Mouse (Mus musculus): Measurements from ENCODE around the gene Akr1d1.

Akr1d1 gene

GRCm38 (mm10) chr6:37529940-37530339, at the start of gene Akr1d1:
Akr1d1 (plus strand) TSS chr6:37530173.
- no peak for DNase-seq

- DNase-seq: no peak
Measured at GRCm38 (mm10) chr6:37481147-37481546, 48.8 kb upstream of the Akr1d1 start.

DNA sequence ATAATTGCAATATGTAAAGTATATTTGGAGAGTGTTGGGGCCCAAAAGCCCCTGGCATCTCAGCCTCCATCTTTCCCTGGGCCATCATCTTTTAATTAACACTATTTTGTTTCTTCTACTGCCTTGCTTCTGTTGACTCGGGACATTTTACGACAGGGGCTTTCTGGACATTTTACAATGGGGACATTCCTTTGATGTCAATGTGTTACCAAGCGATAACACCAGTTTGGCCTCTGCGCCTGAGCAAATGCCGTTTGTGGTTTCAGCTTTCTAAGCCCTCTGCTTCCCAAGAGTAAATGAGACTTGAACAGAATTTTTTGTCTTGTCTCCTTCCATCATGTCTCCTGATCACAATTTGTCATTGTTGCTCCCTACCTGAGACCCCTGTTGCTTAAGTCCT, 46.7 kb upstream of the Akr1d1 start:
- DNase-seq: no peak

DNA sequence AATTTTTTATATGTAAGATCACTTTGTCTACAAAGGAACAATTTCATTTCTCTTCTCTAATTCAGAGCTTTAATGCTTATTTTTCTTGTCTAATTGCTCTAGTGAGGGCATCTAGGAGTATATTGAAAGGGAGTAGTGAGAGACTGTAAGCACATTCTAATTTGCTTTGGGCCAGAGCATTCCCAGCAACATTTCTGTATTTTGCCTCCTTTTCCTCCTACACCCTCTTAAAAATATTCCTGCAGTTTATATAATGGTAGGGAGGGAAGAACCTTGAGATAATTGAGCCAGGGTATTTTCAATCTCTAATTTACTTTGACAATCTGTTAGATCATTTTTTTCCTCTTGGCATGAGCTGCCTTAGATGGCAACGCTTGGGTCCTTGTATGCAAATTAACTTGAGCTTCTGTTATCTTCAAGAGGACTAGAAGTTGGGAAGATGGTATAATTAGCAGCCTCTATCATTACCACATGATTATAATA, 45.3 kb upstream of the Akr1d1 start:
- no peak for DNase-seq

- no peak for DNase-seq
Measured at GRCm38 (mm10) chr6:37486502-37486901, 43.5 kb upstream of the Akr1d1 start.

GRCm38 (mm10) chr6:37492241-37492640, 37.7 kb upstream of the Akr1d1 start:
- DNase-seq: no peak

GRCm38 (mm10) chr6:37494957-37495356, 35.0 kb upstream of the Akr1d1 start:
- DNase-seq: no peak

DNA sequence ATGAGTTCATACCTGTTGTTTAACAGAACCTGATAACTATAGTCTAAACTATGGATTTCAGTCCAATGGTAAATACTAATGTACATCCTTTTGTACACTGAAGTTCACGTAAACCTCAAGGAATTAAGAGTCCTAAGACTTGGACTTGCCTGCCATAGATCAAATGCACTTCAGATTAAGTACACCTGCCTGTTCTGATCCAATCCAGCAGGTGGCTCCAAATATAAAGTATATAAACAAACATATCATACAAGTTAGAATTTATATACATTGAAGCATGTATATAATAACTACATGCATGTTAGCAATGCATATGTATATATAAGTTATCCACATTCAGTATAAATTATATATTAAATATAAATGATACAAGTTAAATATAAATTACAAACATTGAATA, 33.1 kb upstream of the Akr1d1 start:
- no peak for DNase-seq

DNA sequence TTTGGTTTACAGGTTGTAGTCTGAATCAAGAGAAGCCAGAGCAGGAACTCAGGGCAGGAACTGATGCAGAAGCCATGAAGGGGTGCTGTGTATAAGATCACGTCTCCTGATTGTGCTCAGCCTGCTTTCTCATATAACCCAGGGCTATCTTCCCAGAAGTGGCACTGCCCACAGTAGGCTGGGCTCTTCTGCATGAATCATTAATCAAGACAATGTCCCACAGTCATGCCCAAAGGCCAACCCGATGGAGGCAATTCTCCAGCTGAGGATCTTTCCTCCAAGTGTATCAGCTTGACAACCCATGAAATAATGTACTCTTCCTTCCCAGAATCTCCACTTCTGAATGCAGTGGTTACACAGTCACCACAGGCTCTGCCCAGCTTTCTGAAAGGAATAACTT, 24.4 kb upstream of the Akr1d1 start:
- no peak for DNase-seq

DNA sequence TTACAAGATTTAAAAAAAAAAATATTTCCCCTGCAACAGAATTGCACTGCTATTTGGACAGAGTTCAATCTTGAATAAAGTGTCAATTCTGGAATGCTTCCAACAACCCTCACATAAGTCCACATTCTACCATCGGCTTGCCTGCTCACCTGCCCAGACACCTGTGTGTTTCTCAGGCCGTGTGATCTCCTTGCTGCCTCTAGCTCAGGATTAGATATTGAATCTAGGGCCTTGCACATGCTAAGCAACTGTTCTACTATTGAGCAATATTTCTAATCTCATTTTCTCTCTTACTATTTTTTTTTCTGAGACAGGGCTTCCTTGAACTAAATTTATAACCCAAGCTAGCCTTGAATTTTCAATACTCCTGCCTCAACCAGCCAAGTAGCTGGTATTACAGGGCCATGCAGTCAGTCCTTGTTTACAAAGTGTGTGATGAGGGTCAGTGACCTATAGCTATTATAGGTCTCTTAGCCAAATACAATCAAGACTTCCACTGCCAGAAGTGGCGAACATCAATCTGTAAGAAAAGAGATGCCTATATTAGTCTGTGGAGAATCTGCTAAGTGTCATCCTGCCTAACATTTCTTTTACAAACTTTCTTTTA, 23.0 kb upstream of the Akr1d1 start:
- no peak for DNase-seq

- DNase-seq: no peak
Measured at GRCm38 (mm10) chr6:37510786-37511185, 19.2 kb upstream of the Akr1d1 start.

DNA sequence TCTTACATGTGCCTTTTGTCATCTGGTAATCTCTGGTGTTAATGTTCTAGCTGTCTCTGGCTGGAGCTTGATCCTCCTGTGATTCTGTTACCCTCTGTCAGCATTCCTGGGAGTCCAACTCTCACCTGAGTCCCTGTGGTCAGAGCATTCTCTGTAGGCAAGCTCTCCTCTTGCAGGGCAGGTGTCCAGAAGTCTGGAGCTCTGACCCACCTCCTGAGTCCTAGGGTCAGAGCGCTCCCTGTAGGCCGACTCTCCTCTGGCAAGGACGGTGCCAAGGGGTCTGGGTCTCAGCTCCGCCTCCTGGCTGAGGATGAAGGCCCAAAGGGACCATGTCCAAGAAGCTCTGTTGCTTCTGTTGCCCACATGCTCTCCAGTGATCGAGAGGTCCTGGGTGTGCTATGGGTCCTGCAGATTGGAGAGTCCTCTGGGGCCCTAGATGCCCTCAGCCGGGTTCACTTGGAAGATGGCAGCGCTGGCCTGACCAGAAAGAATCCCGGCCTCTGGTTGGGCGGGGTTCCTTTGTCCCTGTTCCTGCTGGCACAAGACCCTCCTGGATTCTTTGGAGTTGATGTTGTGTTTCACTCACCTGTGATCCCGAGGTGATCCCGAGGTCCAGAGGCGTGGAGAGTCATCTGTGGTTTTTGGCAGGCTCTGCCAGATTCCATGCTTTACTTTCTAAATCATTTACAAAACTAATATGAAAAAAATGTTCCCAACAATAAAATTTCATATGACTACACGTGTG, 9.2 kb upstream of the Akr1d1 start:
- peak; percentile 14 to 37 for DNase-seq

GRCm38 (mm10) chr6:37532036-37532435, 2.1 kb downstream of the Akr1d1 start:
- no peak for DNase-seq

DNA sequence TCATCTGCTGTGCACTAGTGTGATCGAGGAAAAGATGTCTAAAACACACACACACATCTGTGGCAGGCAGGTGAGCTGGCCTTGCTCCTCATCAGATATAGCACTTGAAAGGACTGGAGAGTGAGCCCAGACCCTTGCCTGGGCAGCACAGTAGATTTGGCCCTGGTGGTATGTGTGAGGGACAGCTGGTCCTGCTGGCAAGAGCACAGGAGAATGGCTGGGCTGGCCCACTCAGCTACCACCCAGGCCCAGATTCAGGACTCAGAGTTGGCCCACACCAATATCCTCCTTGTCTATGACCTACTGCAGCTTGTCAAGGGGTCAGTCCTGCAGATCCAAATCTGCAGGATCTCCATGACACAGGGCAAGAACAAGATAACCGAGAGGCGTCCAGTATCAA, 6.9 kb downstream of the Akr1d1 start:
- no peak for DNase-seq

- no peak for DNase-seq
Measured at GRCm38 (mm10) chr6:37537801-37538200, 7.8 kb downstream of the Akr1d1 start.

DNA sequence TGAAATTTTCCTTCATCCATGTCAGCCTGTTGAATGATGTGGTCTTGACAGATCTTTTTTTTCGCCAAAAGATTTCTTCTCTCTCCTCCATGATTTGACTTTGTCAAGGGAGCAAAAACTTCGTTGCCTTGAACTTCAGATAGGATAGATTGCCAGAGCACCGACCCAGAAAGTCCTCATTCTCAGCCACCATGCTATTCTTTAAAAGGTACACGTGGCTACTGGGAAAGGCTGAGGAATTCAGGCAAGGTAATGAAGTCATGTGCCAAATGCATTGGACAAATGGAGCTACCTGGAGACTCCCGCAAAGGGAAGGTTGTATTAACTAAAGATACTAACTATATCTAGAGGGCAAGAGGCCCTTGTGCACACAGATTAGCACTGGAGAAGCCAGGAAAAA, 8.8 kb downstream of the Akr1d1 start:
- DNase-seq: no peak

DNA sequence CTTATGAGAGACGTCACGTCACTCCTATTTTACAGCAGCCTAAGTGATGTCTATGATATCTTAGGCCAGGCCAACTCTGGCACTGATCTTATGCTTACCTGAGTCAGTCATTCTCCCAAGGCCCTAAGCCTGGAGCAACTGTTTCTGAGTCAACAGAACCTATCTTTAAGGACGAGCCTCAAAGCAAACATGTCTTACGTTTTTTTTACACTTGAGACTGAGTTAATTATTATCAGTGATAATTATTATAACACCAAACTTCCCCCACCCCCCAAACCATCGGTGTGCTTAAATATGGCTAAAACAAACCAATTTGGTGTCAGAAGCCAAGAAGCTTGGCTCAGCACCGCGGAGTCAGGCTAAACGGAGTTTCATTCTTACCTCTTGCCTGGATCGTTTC, 9.4 kb downstream of the Akr1d1 start:
- no peak for DNase-seq

GRCm38 (mm10) chr6:37540113-37540512, 10.1 kb downstream of the Akr1d1 start:
- peak in 1 of 2 experiments; percentile 40 for DNase-seq

DNA sequence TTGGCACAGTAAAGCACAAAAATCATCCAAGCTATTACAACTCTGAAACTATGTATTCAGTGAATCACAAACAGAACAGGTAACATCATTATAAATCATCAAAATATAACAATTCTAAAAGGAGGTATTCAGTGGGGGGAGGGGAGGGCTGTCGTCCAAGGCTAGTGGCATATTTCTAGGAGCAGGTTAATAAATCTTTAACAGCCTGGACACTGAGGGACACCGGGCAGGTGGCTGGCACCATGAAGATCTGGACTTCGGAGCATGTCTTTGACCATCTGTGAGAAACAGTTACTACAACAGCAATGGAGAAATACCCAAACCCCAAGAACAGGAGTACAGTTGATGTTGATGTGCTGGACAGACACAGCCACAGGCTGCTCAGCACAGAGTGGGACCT, 11.2 kb downstream of the Akr1d1 start:
- DNase-seq: peak in 1 of 2 experiments; percentile 24

GRCm38 (mm10) chr6:37542145-37542544, 12.2 kb downstream of the Akr1d1 start:
- no peak for DNase-seq

DNA sequence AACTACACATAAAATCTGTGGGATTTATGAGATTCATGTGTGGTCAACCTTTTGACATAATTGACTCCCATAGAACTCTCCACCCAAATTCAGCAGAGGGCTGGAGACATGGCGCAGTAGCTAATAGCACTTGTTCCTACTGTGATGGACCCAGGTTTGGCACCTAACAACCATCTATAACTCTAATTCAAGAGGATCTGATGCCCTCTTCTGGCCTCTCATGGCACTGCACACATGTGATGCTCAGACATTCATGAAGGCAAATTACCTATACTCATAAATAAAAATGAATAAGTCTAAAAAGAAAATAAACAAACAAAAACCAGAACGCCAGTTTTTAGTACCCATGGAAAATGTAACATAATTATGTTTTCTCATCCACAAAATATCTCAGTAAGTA, 22.8 kb downstream of the Akr1d1 start:
- peak; percentile 61 to 63 for DNase-seq

DNA sequence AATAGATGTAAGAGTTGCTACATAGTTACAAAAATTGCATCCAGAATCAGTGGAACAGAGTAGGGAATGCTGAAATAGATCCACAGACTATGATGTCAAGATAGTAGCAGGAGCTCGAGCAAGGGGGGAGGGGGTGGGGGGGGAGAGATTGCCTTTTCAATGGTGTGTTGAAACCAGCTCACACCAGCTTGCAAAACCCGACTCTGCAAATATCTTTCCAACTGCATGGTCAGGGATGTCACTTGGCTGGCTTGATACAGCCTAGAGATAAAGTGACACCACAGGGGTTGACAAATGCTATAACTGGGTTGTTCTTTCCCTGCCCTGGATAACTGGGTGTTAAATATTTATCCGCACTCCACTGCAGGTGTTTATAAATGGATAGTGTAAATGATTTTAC, 24.0 kb downstream of the Akr1d1 start:
- DNase-seq: no peak

- no peak for DNase-seq
Measured at GRCm38 (mm10) chr6:37554327-37554726, 24.4 kb downstream of the Akr1d1 start.

- no peak for DNase-seq
Measured at GRCm38 (mm10) chr6:37563861-37564260, 33.9 kb downstream of the Akr1d1 start.

DNA sequence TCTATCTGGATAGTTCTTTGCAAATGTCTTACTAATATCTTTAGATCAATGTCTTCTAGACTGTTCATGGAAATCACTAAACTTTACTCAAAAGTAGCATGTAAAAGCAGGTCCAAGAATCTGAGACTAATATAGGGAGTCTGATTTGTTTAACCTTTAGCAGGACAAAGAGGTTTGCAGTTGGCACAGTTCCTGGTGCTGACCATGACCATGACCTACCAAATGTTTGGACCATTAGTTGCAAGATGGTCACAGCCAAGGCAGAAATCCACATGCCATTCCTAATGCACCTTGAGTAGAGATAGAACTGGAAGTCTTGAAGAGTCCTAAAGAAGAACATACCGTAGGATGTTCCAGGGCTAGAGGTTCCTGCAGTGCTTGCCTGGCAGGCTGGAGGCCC, 37.4 kb downstream of the Akr1d1 start:
- DNase-seq: no peak
